Mouse (Mus musculus): ENCODE results near the gene Mycbpap. TPM values are rescaled to one million over a fixed set of nuclear protein-coding genes. Genes with fewer than 3 reads are reported as not detected.

The Mycbpap gene
- polyA plus RNA-seq (2015; fragmentation: Nextera tagmentation; extraction: Ambion mirVana): 2.0 and 2.8 TPM in 2 replicates

GRCm38 (mm10) chr11:94521219-94521843, at the start of gene Mycbpap:
Mycbpap (minus strand) TSS chr11:94521742.
- 1% methylated on average over 42 of the region's 42 CpGs for WGBS
- peak within 1 kb of the TSS; percentile 91 for H3K4me2 ChIP-seq
- H3K9ac ChIP-seq (replicated peaks): peak within 1 kb of the TSS; percentile 57
- H3K27me3 ChIP-seq (replicated peaks): no peaks in the 10 kb centered on the region
- H3K4me3 ChIP-seq (replicated peaks): peak within 1 kb of the TSS; percentile 52
- peaks cover 20% of the 10 kb centered on the region for H3K4me1 ChIP-seq
- H3K9me3 ChIP-seq (replicated peaks): no peaks in the 10 kb centered on the region
- H3K36me3 ChIP-seq: no peaks in the 10 kb centered on the region
- 0 out of 2 replicates have a peak within 1 kb of the TSS, but pooled peaks have one; percentile 33 for H3K27ac ChIP-seq (replicated peaks)
- ATAC-seq (ENCODE audit: low FRiP score): peak; percentile 68

DNA sequence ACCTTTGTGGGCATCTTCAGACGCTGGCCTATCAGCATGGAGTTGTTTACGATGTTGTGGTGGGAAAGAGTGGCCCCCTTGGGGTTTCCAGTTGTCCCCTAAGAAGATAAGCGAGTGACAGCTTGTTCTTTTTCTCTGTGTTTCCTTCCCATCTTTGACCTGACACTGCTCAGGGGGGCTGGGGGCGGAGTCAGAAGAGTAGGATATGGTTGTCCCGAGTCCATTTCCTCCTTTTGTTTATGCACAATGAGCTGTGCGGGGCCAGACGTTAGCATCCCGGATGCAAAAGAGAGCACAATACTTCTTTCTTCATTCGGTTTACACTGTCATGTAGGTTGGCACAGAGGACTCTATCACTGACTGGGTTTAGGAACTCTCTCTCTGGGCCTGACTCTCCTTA, 49.1 kb upstream of the Mycbpap start:
- no peak overlapping the region for H3K9ac ChIP-seq (replicated peaks)
- H3K9me3 ChIP-seq (replicated peaks): no peaks in the 10 kb centered on the region
- H3K4me1 ChIP-seq: no peaks in the 10 kb centered on the region
- WGBS: 28% methylated on average over 9 of the region's 9 CpGs
- no peak overlapping the region for H3K27ac ChIP-seq (replicated peaks)
- peaks cover 6% of the 10 kb centered on the region for H3K27me3 ChIP-seq (replicated peaks)
- H3K4me3 ChIP-seq (replicated peaks): no peak overlapping the region
- no peak overlapping the region for H3K4me2 ChIP-seq
- H3K36me3 ChIP-seq: no peaks in the 10 kb centered on the region
- no peak for ATAC-seq (ENCODE audit: low FRiP score)

DNA sequence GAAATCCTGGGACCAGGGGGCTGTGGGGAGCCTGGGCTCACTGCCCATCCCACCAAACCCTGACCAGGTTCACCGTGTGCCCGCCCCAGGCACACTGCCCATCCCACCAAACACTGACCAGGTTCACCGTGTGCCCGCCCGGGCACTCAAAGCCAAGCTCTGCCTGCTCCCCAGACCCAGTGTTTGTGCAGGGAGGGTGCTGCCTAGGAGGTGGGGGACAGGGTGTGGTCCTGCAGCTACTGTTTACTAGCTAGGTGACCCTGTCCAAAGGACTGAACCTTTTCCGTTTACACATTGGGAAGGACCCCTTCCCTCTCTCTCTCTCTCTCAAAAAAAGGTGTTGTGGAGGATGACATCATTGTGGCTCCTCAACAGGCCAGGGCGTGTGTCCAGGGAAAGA, 45.8 kb upstream of the Mycbpap start:
- Histone ChIP-seq H3K4me2 (no peak overlapping the region), H3K9me3 (replicated peaks) (no peaks in the 10 kb centered on the region), H3K9ac (replicated peaks) (no peak overlapping the region), H3K27ac (replicated peaks) (no peak overlapping the region), H3K36me3 (no peaks in the 10 kb centered on the region), H3K4me3 (replicated peaks) (no peak overlapping the region), H3K4me1 (peaks cover 12% of the 10 kb centered on the region), H3K27me3 (replicated peaks) (peaks cover 30% of the 10 kb centered on the region)
- 96% methylated on average over 7 of the region's 7 CpGs for WGBS
- ATAC-seq (ENCODE audit: low FRiP score): no peak

GRCm38 (mm10) chr11:94566534-94566933, 45.0 kb upstream of the Mycbpap start:
- no peak for ATAC-seq (ENCODE audit: low FRiP score)
- H3K27me3 ChIP-seq (replicated peaks): peaks cover 30% of the 10 kb centered on the region
- peaks cover 12% of the 10 kb centered on the region for H3K4me1 ChIP-seq
- 88% methylated on average over 6 of the region's 6 CpGs for WGBS
- H3K36me3 ChIP-seq: no peaks in the 10 kb centered on the region
- no peaks in the 10 kb centered on the region for H3K9me3 ChIP-seq (replicated peaks)
- no peak overlapping the region for H3K4me2 ChIP-seq
- H3K27ac ChIP-seq (replicated peaks): no peak overlapping the region
- no peak overlapping the region for H3K4me3 ChIP-seq (replicated peaks)
- no peak overlapping the region for H3K9ac ChIP-seq (replicated peaks)

- H3K27me3 ChIP-seq (replicated peaks): peaks cover 30% of the 10 kb centered on the region
- H3K36me3 ChIP-seq: no peaks in the 10 kb centered on the region
- H3K9ac ChIP-seq (replicated peaks): 0 out of 2 replicates have a peak overlapping the region, but pooled peaks have one; percentile 1
- H3K4me3 ChIP-seq (replicated peaks): peak overlapping the region; percentile 26
- H3K4me2 ChIP-seq: peak overlapping the region; percentile 52
- H3K27ac ChIP-seq (replicated peaks): no peak overlapping the region
- ATAC-seq (ENCODE audit: low FRiP score): no peak
- peaks cover 12% of the 10 kb centered on the region for H3K4me1 ChIP-seq
- no peaks in the 10 kb centered on the region for H3K9me3 ChIP-seq (replicated peaks)
- 17% methylated on average over 16 of the region's 16 CpGs for WGBS
Observed at GRCm38 (mm10) chr11:94565151-94565479, 43.6 kb upstream of the Mycbpap start.

- 3% methylated on average over 35 of the region's 35 CpGs for WGBS
- Histone ChIP-seq H3K27me3 (replicated peaks) (peaks cover 30% of the 10 kb centered on the region), H3K36me3 (no peaks in the 10 kb centered on the region), H3K27ac (replicated peaks) (no peak within 1 kb of the TSS), H3K9me3 (replicated peaks) (no peaks in the 10 kb centered on the region), H3K4me3 (replicated peaks) (peak within 1 kb of the TSS; percentile 26), H3K4me1 (peaks cover 12% of the 10 kb centered on the region), H3K4me2 (peak within 1 kb of the TSS; percentile 52), H3K9ac (replicated peaks) (0 out of 2 replicates have a peak within 1 kb of the TSS, but pooled peaks have one; percentile 1)
- ATAC-seq (ENCODE audit: low FRiP score): peak; percentile 31; the same call in 1 of the 2 replicates
Observed at GRCm38 (mm10) chr11:94564437-94565150, 43.1 kb upstream of the Mycbpap start, which contains the start of gene Chad. Chad (plus strand) TSS chr11:94565047.

GRCm38 (mm10) chr11:94563821-94564220, 42.3 kb upstream of the Mycbpap start:
- Histone ChIP-seq H3K9me3 (replicated peaks) (no peaks in the 10 kb centered on the region), H3K4me3 (replicated peaks) (no peak overlapping the region), H3K27me3 (replicated peaks) (peaks cover 30% of the 10 kb centered on the region), H3K4me1 (peaks cover 12% of the 10 kb centered on the region), H3K4me2 (peak overlapping the region; percentile 52), H3K36me3 (no peaks in the 10 kb centered on the region), H3K27ac (replicated peaks) (no peak overlapping the region), H3K9ac (replicated peaks) (no peak overlapping the region)
- ATAC-seq (ENCODE audit: low FRiP score): no peak
- WGBS: 60% methylated on average over 5 of the region's 5 CpGs

DNA sequence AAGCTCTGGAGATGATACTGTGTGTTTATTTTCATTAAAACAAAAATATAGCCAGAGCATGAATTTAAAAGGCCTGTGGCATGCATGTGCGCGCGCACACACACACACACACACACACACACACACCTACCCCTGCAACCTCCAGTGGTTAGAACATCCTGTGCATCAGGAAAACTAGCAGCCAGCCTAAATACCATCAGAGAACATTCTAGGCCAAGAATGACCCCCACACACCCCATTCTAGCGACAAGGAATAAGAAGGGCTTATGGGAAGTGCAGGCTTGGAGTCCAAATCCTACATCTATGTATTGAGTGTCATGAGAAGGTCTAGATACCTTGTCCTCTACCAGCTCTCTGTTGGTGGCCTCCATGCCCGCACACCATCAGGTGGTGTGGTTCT, 41.8 kb upstream of the Mycbpap start:
- H3K27ac ChIP-seq (replicated peaks): no peak overlapping the region
- H3K9me3 ChIP-seq (replicated peaks): no peaks in the 10 kb centered on the region
- H3K9ac ChIP-seq (replicated peaks): no peak overlapping the region
- H3K4me3 ChIP-seq (replicated peaks): no peak overlapping the region
- no peak overlapping the region for H3K4me2 ChIP-seq
- WGBS: 98% methylated on average over 5 of the region's 5 CpGs
- H3K4me1 ChIP-seq: peaks cover 12% of the 10 kb centered on the region
- no peak for ATAC-seq (ENCODE audit: low FRiP score)
- H3K27me3 ChIP-seq (replicated peaks): peaks cover 30% of the 10 kb centered on the region
- no peaks in the 10 kb centered on the region for H3K36me3 ChIP-seq

DNA sequence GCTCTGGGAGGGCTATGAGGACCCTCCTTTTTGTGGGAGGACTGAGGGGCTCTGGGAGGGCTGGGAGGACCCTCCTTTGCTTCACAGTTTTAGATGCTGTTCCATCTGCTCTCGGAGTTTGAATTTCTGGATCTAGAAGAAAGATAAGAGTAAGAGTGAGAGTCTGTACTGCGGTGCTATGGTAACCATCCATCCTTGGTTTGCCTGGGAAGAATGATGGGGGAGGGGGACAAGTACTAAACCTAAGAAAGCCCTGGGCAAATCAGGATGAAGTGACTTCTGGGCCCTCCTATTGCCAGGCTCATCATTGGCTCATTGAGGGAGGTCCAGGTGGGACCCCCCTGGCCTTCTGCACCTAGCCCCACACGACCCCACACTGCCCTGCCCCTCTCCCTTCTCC, 36.7 kb upstream of the Mycbpap start:
- H3K4me2 ChIP-seq: no peak overlapping the region
- H3K27ac ChIP-seq (replicated peaks): no peak overlapping the region
- WGBS: 67% methylated on average over 3 of the region's 3 CpGs
- no peaks in the 10 kb centered on the region for H3K4me1 ChIP-seq
- ATAC-seq (ENCODE audit: low FRiP score): no peak
- no peaks in the 10 kb centered on the region; the same call in 1 of the 2 replicates for H3K27me3 ChIP-seq (replicated peaks)
- no peaks in the 10 kb centered on the region for H3K36me3 ChIP-seq
- H3K9ac ChIP-seq (replicated peaks): no peak overlapping the region
- H3K4me3 ChIP-seq (replicated peaks): no peak overlapping the region
- no peaks in the 10 kb centered on the region for H3K9me3 ChIP-seq (replicated peaks)

DNA sequence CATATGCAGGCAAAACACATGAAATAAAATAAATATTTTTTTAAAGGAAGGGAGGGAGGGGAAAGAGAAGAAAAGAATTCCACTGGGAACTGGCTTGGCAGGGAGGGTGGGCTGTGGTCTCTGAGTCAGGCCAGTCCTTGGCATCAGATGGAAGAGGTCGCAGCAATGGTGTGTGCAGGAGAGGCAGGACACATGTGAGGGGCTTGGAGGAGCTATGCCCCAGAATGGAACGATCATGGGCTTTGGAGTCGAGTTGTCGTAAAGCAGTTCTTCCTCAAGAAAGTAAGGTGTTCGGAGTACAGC, 28.9 kb upstream of the Mycbpap start:
- Histone ChIP-seq H3K27me3 (replicated peaks) (no peaks in the 10 kb centered on the region), H3K4me1 (peaks cover 11% of the 10 kb centered on the region), H3K4me3 (replicated peaks) (no peak overlapping the region), H3K9me3 (replicated peaks) (no peaks in the 10 kb centered on the region), H3K9ac (replicated peaks) (no peak overlapping the region), H3K4me2 (no peak overlapping the region), H3K27ac (replicated peaks) (no peak overlapping the region), H3K36me3 (no peaks in the 10 kb centered on the region)
- no peak for ATAC-seq (ENCODE audit: low FRiP score)
- 93% methylated on average over 5 of the region's 5 CpGs for WGBS

DNA sequence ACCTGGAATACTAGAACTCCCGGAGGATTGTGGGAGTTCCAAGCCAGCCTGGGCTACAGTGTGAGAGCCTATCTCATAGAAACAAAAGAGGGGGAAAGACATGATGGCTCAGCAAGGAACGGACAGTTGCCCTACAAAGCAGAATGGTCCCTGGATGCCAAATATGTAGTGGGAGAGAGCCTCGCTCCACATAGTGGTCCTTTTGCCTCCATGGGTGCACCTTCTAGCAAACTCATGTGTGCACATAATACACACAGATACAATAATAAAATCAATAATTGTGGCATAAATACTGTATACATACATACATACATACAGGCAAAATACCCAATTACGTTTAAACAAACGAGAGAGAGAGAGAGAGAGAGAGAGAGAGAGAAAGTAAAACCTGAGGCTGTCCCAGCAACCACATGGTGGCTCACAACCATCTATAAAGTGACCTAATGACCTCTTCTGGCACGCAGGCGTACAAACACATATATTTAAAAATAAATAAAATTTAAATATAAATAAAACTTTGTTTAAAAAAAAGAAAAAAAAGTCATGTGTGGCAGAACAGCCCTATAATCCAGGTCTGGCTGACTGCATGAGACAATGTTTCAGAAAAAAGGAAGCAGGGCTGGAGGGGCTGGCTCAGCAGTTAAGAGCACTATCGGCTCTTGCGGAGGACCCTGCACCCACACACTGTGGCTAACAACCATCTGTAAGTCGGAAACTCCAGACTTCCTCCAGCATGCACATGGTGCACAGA, 28.3 kb upstream of the Mycbpap start:
- no peak for ATAC-seq (ENCODE audit: low FRiP score)
- Histone ChIP-seq H3K27ac (replicated peaks) (peak overlapping the region; percentile 94), H3K4me3 (replicated peaks) (no peak overlapping the region), H3K27me3 (replicated peaks) (no peaks in the 10 kb centered on the region), H3K9ac (replicated peaks) (no peak overlapping the region), H3K36me3 (no peaks in the 10 kb centered on the region), H3K4me2 (no peak overlapping the region), H3K9me3 (replicated peaks) (no peaks in the 10 kb centered on the region), H3K4me1 (peaks cover 12% of the 10 kb centered on the region)
- 78% methylated on average over 10 of the region's 10 CpGs for WGBS
